Mouse (Mus musculus) CH12.LX (cell line): Measurements from ENCODE around the gene Etv2. TPM values are rescaled to one million over a fixed set of nuclear protein-coding genes. Genes with fewer than 3 reads are reported as not detected.

Experiments
- DNase-seq: peaks from one replicate; pipeline ENCODE4 v3.0.0-alpha.2; 2013; ENCODE audit errors: extremely low read depth
- H3K27ac ChIP-seq: 2 replicates; pipeline ENCODE4 v1.5.1; 2012; ENCODE audit warnings: low read depth, mild to moderate bottlenecking, control low read depth, moderate library complexity; ENCODE audit not compliant: insufficient read depth
- H3K27me3 ChIP-seq: replicated peaks from 2 replicates; pipeline ENCODE3; 2012; ENCODE audit warnings: inconsistent platforms
- H3K36me3 ChIP-seq, 2 experiments: replicated peaks in 1 of 2; 2 replicates each; pipeline versions ENCODE3 to v1.6.1; 2012; ENCODE audit warnings: inconsistent platforms in 1 of 2, low read length in 1 of 2, mild to moderate bottlenecking in 1 of 2, mixed read lengths in 1 of 2, moderate library complexity in 1 of 2; ENCODE audit not compliant: control insufficient read depth in 1 of 2, insufficient read depth in 1 of 2
- H3K4me1 ChIP-seq, 2 experiments: 2 replicates each; pipeline ENCODE4 v1.6.1; 2012; ENCODE audit warnings: inconsistent platforms in 1 of 2, moderate library complexity in 1 of 2; ENCODE audit not compliant: insufficient read depth in 2 of 2, control insufficient read depth in 1 of 2
- H3K4me2 ChIP-seq: 2 replicates; pipeline ENCODE4 v1.6.1; 2012; ENCODE audit warnings: low read depth, mild to moderate bottlenecking, control low read depth; ENCODE audit not compliant: poor library complexity, insufficient read depth, severe bottlenecking
- H3K4me3 ChIP-seq, 3 experiments: fragments of 150-350 bp in 1 of 3; sonication (generic) in 1 of 3; replicated peaks in 1 of 3; 2 replicates each; pipeline versions ENCODE3 to v1.5.1; 2011 to 2012; ENCODE audit warnings: low read depth in 2 of 3, low read length in 2 of 3, mild to moderate bottlenecking in 2 of 3, moderate library complexity in 2 of 3, control low read depth in 1 of 3, improper control_type of control experiment in 1 of 3, inconsistent platforms in 1 of 3, mixed read lengths in 1 of 3; ENCODE audit not compliant: poor library complexity in 1 of 3
- H3K79me2 ChIP-seq: replicated peaks from 2 replicates; pipeline ENCODE4 v1.6.1; 2012; ENCODE audit warnings: mild to moderate bottlenecking, moderate library complexity; ENCODE audit not compliant: control insufficient read depth, poor library complexity, insufficient read depth, severe bottlenecking; ENCODE audit errors: extremely low read depth
- H3K9ac ChIP-seq: 2 replicates; pipeline ENCODE4 v1.6.1; 2012; ENCODE audit warnings: low read depth, mild to moderate bottlenecking, control low read depth, moderate library complexity; ENCODE audit not compliant: insufficient read depth
- H3K9me3 ChIP-seq: replicated peaks from 2 replicates; pipeline ENCODE3; 2012; ENCODE audit warnings: low read length, inconsistent platforms, mixed read lengths
- BHLHE40 ChIP-seq: IDR thresholded peaks from 2 replicates; pipeline ENCODE4 v1.6.1; 2011; ENCODE audit warnings: mild to moderate bottlenecking, low read depth, low read length, improper control_type of control experiment
- CHD1 ChIP-seq: IDR thresholded peaks from 2 replicates; pipeline ENCODE4 v1.6.1; 2012; ENCODE audit warnings: low read depth, low read length, improper control_type of control experiment, inconsistent platforms
- CTCF ChIP-seq, 2 experiments: IDR thresholded peaks in 1 of 2; conservative IDR thresholded peaks in 1 of 2; 2 replicates each; pipeline ENCODE4 v1.5.1; 2011 to 2012; ENCODE audit warnings: low read depth in 2 of 2, low read length in 2 of 2, improper control_type of control experiment in 1 of 2, inconsistent platforms in 1 of 2, mild to moderate bottlenecking in 1 of 2, moderate library complexity in 1 of 2
- EP300 ChIP-seq: IDR thresholded peaks from 2 replicates; pipeline ENCODE4 v1.6.1; 2011; ENCODE audit warnings: low read length, improper control_type of control experiment
- ETS1 ChIP-seq: conservative IDR thresholded peaks from 2 replicates; pipeline ENCODE4 v1.6.1; 2012; ENCODE audit warnings: low read depth, mild to moderate bottlenecking, inconsistent platforms, low read length, improper control_type of control experiment, moderate library complexity
- GABPA ChIP-seq: IDR thresholded peaks from 2 replicates; pipeline ENCODE4 v1.6.1; 2012; ENCODE audit warnings: low read depth, low read length, improper control_type of control experiment, inconsistent platforms; ENCODE audit not compliant: insufficient replicate concordance
- HCFC1 ChIP-seq: IDR thresholded peaks from 2 replicates; pipeline ENCODE4 v1.6.1; 2012; ENCODE audit warnings: low read depth, mild to moderate bottlenecking, inconsistent platforms, low read length, improper control_type of control experiment
- JUN ChIP-seq: IDR thresholded peaks from 2 replicates; pipeline ENCODE4 v1.6.1; 2011; ENCODE audit warnings: low read depth, mild to moderate bottlenecking, low read length, improper control_type of control experiment, moderate library complexity; ENCODE audit not compliant: insufficient read depth
- JUND ChIP-seq: conservative IDR thresholded peaks from 2 replicates; pipeline ENCODE4 v1.6.1; 2011; ENCODE audit warnings: low read depth, low read length, improper control_type of control experiment
- KAT2A ChIP-seq: IDR thresholded peaks from 2 replicates; pipeline ENCODE4 v1.6.1; 2012; ENCODE audit warnings: low read length, improper control_type of control experiment, inconsistent platforms; ENCODE audit not compliant: insufficient replicate concordance
- MEF2A ChIP-seq: IDR thresholded peaks from 2 replicates; pipeline ENCODE4 v1.6.1; 2014; ENCODE audit warnings: low read depth, mild to moderate bottlenecking, inconsistent platforms, low read length, improper control_type of control experiment, borderline replicate concordance
- MYC ChIP-seq: IDR thresholded peaks from 2 replicates; pipeline ENCODE4 v1.6.1; 2011; ENCODE audit warnings: low read depth, mild to moderate bottlenecking, improper control_type of control experiment, low read length
- NELFE ChIP-seq: IDR thresholded peaks from 2 replicates; pipeline ENCODE4 v1.6.1; 2011; ENCODE audit warnings: low read depth, low read length, improper control_type of control experiment
- NRF1 ChIP-seq: IDR thresholded peaks from 2 replicates; pipeline ENCODE4 v1.6.1; 2014; ENCODE audit warnings: low read depth, mild to moderate bottlenecking, inconsistent platforms, low read length, improper control_type of control experiment, moderate library complexity
- POLR2AphosphoS2 ChIP-seq: IDR thresholded peaks from 2 replicates; pipeline ENCODE4 v1.6.1; 2011; ENCODE audit warnings: low read depth, low read length, improper control_type of control experiment
- RAD21 ChIP-seq: IDR thresholded peaks from 2 replicates; pipeline ENCODE4 v1.6.1; 2011; ENCODE audit warnings: low read depth, mild to moderate bottlenecking, low read length, improper control_type of control experiment, moderate library complexity
- RCOR1 ChIP-seq: conservative IDR thresholded peaks from 2 replicates; pipeline ENCODE4 v1.6.1; 2012; ENCODE audit warnings: low read depth, mild to moderate bottlenecking, inconsistent platforms, low read length, improper control_type of control experiment
- SIN3A ChIP-seq: IDR thresholded peaks from 2 replicates; pipeline ENCODE4 v1.6.1; 2012; ENCODE audit warnings: low read length, improper control_type of control experiment, inconsistent platforms
- USF1 ChIP-seq: IDR thresholded peaks from 2 replicates; pipeline ENCODE4 v1.6.1; 2014; ENCODE audit warnings: low read depth, mild to moderate bottlenecking, inconsistent platforms, low read length, improper control_type of control experiment
- ZC3H11A ChIP-seq: IDR thresholded peaks from 2 replicates; pipeline ENCODE4 v1.6.1; 2012; ENCODE audit warnings: low read depth, mild to moderate bottlenecking, inconsistent platforms, low read length, improper control_type of control experiment
- ZMIZ1 ChIP-seq: IDR thresholded peaks from 2 replicates; pipeline ENCODE4 v1.6.1; 2012; ENCODE audit warnings: low read depth, mild to moderate bottlenecking, inconsistent platforms, low read length, improper control_type of control experiment
- dilution Hi-C: fragments of 300-500 bp; cut with MboI; formaldehyde crosslinking; loops from 2 replicates; pipeline ENCODE4 v1.14.3; 2020; ENCODE audit warnings: low sequenced_read_pairs; ENCODE audit not compliant: extremely low pct_unique_long_range_greater_than_20kb, extremely low pct_ligation_motif_present
- in situ Hi-C: fragments of 300-500 bp; cut with MboI; formaldehyde crosslinking; loops from 3 replicates; pipeline ENCODE4 v1.14.3; 2019; ENCODE audit warnings: low sequenced_read_pairs, low pct_ligation_motif_present, low pct_unique_long_range_greater_than_20kb, mixed read lengths
- polyA plus RNA-seq: library from polyadenylated mRNA; unstranded; fragments of >175 nt; gene quantifications from 2 replicates; pipeline ENCODE4 v1.2.1, GENCODE M21; 2012; ENCODE audit warnings: low read depth; ENCODE audit not compliant: insufficient read length
- total RNA-seq, 2 experiments: library from RNA; depleted of rRNA; stranded (reverse); fragments of 300-350 nt in 1 of 2; fragments of >200 nt in 1 of 2; gene quantifications; 2 replicates each; pipeline ENCODE4 v1.2.3; 2012 to 2014

Gene Etv2
- total and polyA plus RNA-seq, 3 experiments: not detected

- dilution Hi-C loops (no loop called here), in situ Hi-C loops (no loop called here)
- Histone ChIP-seq H3K9ac (no peak overlapping the region), H3K27ac (no peak overlapping the region), H3K4me2 (no peak overlapping the region), H3K36me3 (peaks cover 0 to 22% of the 10 kb centered on the region in 2 experiments), H3K4me1 (peaks cover 24 to 29% of the 10 kb centered on the region in 2 experiments), H3K79me2 (peaks cover 5% of the 10 kb centered on the region), H3K27me3 (no peaks in the 10 kb centered on the region), H3K4me3 (no peak overlapping the region), H3K9me3 (peaks cover 3% of the 10 kb centered on the region)
- TF ChIP-seq CHD1 (no peak), RCOR1 (no peak), JUND (no peak), MYC (no peak), KAT2A (no peak), EP300 (no peak)
- no peak for DNase-seq
Observed at GRCm38 (mm10) chr7:30600651-30601050, 35.0 kb downstream of the Etv2 start.

- Histone ChIP-seq H3K36me3 (peaks cover 0 to 21% of the 10 kb centered on the region in 2 experiments), H3K27me3 (no peaks in the 10 kb centered on the region), H3K4me3 (no peak overlapping the region), H3K4me1 (peaks cover 25 to 32% of the 10 kb centered on the region in 2 experiments), H3K4me2 (no peak overlapping the region), H3K9me3 (peaks cover 3% of the 10 kb centered on the region), H3K27ac (no peak overlapping the region), H3K79me2 (peaks cover 5% of the 10 kb centered on the region), H3K9ac (no peak overlapping the region)
- dilution Hi-C loops: no loop called here
- in situ Hi-C loops: no loop called here
- no peak for TF ChIP-seq JUND
- no peak for TF ChIP-seq ZMIZ1
- no peak for TF ChIP-seq MEF2A
- TF ChIP-seq RAD21: no peak
- TF ChIP-seq HCFC1: no peak
- no peak for TF ChIP-seq ETS1
- TF ChIP-seq NELFE: no peak
- no peak for TF ChIP-seq GABPA
- TF ChIP-seq BHLHE40: no peak
- TF ChIP-seq SIN3A: no peak
- TF ChIP-seq USF1: no peak
- no peak for TF ChIP-seq CTCF (conservative IDR thresholded peaks at IDR 0.05 in 1 of 2, IDR thresholded peaks at IDR 0.05 in 1 of 2; ENCODE audit: low read depth in 2 of 2, low read length in 2 of 2)
- no peak for TF ChIP-seq JUN
- TF ChIP-seq POLR2AphosphoS2: no peak
- no peak for TF ChIP-seq NRF1
- no peak for TF ChIP-seq ZC3H11A
- TF ChIP-seq EP300: no peak
- no peak for DNase-seq
Observed at GRCm38 (mm10) chr7:30599933-30600353, 35.7 kb downstream of the Etv2 start.
